Mouse (Mus musculus) left cerebral cortex, postnatal 4 days (tissue): ENCODE results near the gene C2cd3. TPM values are rescaled to one million over a fixed set of nuclear protein-coding genes. Genes with fewer than 3 reads are reported as not detected.
A peak's percentile ranks its signal among the peaks of the same experiment; 100 is the strongest.

Experiments used
- DNase-seq: peaks from one replicate; pipeline ENCODE4 v3.0.0-alpha.2; 2022
- intact Hi-C: fragments of 180-260 bp; cut with DNase I; formaldehyde crosslinking; loops from one replicate; pipeline ENCODE4 v1.15.1; 2025
- total RNA-seq, 2 experiments: library from RNA; stranded (reverse); gene quantifications; 2 replicates each; pipeline ENCODE4 v1.2.3; 2021

Gene C2cd3
- total RNA-seq, 2 experiments from 2014 or later: 19.2 to 22.8 TPM

GRCm38 (mm10) chr7:100495581-100496251 lies 123.7 kb downstream of the C2cd3 start:
- intact Hi-C loops: no loop called here
- DNase-seq: peak; percentile 48

- intact Hi-C loops: no loop called here
- DNase-seq: no peak
Measured at GRCm38 (mm10) chr7:100496371-100496770, 124.3 kb downstream of the C2cd3 start.

GRCm38 (mm10) chr7:100496791-100497190 lies 124.8 kb downstream of the C2cd3 start:
- intact Hi-C loops: no loop called here
- DNase-seq: no peak

GRCm38 (mm10) chr7:100497402-100497801 lies 125.4 kb downstream of the C2cd3 start:
- no peak for DNase-seq
- intact Hi-C loops: no loop called here

- intact Hi-C loops: no loop called here
Measured at GRCm38 (mm10) chr7:100497982-100498381, 125.9 kb downstream of the C2cd3 start.

GRCm38 (mm10) chr7:100499465-100499864 lies 127.4 kb downstream of the C2cd3 start:
- intact Hi-C loops: no loop called here
- DNase-seq: no peak

More at GRCm38 (mm10) chr7:100497982-100498381, 125.9 kb downstream of the C2cd3 start:
- no peak for DNase-seq

- intact Hi-C loops: no loop called here
Measured at GRCm38 (mm10) chr7:100500276-100500977, 128.4 kb downstream of the C2cd3 start.

GRCm38 (mm10) chr7:100501027-100501843 lies 129.2 kb downstream of the C2cd3 start:
- intact Hi-C loops: no loop called here

More at GRCm38 (mm10) chr7:100500276-100500977, 128.4 kb downstream of the C2cd3 start:
- DNase-seq: no peak

GRCm38 (mm10) chr7:100501844-100502373 lies 129.9 kb downstream of the C2cd3 start:
- no peak for DNase-seq
- intact Hi-C loops: no loop called here

More at GRCm38 (mm10) chr7:100501027-100501843, 129.2 kb downstream of the C2cd3 start:
- DNase-seq: no peak

GRCm38 (mm10) chr7:100502374-100502922 lies 130.4 kb downstream of the C2cd3 start:
- intact Hi-C loops: no loop called here
- DNase-seq: no peak

- no peak for DNase-seq
- intact Hi-C loops: no loop called here
Measured at GRCm38 (mm10) chr7:100503076-100503475, 131.0 kb downstream of the C2cd3 start.

GRCm38 (mm10) chr7:100504740-100505487 lies 132.9 kb downstream of the C2cd3 start:
- intact Hi-C loops: no loop called here
- no peak for DNase-seq

- intact Hi-C loops: no loop called here
- DNase-seq: no peak
Measured at GRCm38 (mm10) chr7:100506494-100506893, 134.5 kb downstream of the C2cd3 start.

- no peak for DNase-seq
- intact Hi-C loops: no loop called here
Measured at GRCm38 (mm10) chr7:100508670-100509069, 136.6 kb downstream of the C2cd3 start.

- no peak for DNase-seq
- intact Hi-C loops: no loop called here
Measured at GRCm38 (mm10) chr7:100511602-100512001, 139.6 kb downstream of the C2cd3 start.

- intact Hi-C loops: no loop called here
- DNase-seq: no peak
Measured at GRCm38 (mm10) chr7:100514573-100514972, 142.5 kb downstream of the C2cd3 start, which contains the start of gene Dnajb13. Dnajb13 (minus strand) TSS chr7:100514960.
